Mouse (Mus musculus): Measurements from ENCODE around the gene Habp2. TPM values are rescaled to one million over a fixed set of nuclear protein-coding genes. Genes with fewer than 3 reads are reported as not detected.

Habp2 gene
- polyA plus RNA-seq, 1 experiment from 2014 or later: 1.9 TPM

DNA sequence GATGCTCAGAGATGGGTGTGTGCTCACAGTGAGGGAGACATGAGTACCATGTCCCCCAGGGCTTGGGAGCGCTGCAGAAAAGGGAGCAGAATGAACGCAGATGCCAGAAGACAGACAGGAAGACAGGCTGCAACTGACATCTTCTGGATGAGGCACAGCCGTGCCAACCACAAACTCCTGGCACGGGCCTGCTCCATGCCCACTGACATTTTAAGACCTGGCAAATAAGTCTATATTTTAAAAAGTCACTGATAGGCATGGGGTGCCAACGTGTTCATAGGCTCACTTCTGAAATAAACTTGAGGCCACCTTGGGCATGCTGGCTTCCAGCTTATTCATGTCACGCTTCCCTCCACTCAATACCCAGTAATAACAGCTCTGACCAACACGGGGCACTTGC is 82.0 kb downstream of the Habp2 start:
- H3K9me3 ChIP-seq (replicated peaks; ENCODE audit: control insufficient read depth, low read length): no peaks in the 10 kb centered on the region
- H3K27ac ChIP-seq (ENCODE audit: low read depth, low read length): no peak overlapping the region
- 81% methylated on average over 7 of the region's 7 CpGs for WGBS (ENCODE audit: insufficient replicate concordance)
- ATAC-seq (replicated peaks; ENCODE audit: insufficient number of reproducible peaks, low FRiP score, low TSS enrichment): no peak
- no peaks in the 10 kb centered on the region for H3K4me1 ChIP-seq (ENCODE audit: control insufficient read depth, insufficient read depth, low read length)
- H3K36me3 ChIP-seq (ENCODE audit: control insufficient read depth, insufficient read depth, low read length): no peaks in the 10 kb centered on the region
- no peaks in the 10 kb centered on the region for H3K27me3 ChIP-seq (ENCODE audit: control insufficient read depth, insufficient read depth, low read length)
- H3K4me2 ChIP-seq: no peak overlapping the region
- no peak overlapping the region for H3K4me3 ChIP-seq (ENCODE audit: low read depth, low read length)
- no peak overlapping the region for H3K9ac ChIP-seq (ENCODE audit: low read depth, low read length)

Other genes starting within 250 kb of the Habp2 start
- gene Nrap, start 102.9 kb downstream of the Habp2 start, polyA plus RNA-seq (2014; fragmentation: Nextera tagmentation; extraction: Ambion mirVana): 9.2 and 12.6 TPM in 2 replicates
- gene Casp7, start 110.0 kb downstream of the Habp2 start, polyA plus RNA-seq (2014; fragmentation: Nextera tagmentation; extraction: Ambion mirVana): 27.3 and 35.4 TPM in 2 replicates
- 0.06 TPM in 1 of 2 replicates, not detected in the other for gene Plekhs1, start 174.5 kb downstream of the Habp2 start, polyA plus RNA-seq (2014; fragmentation: Nextera tagmentation; extraction: Ambion mirVana)

Measured in heart, embryonic 11.5 days (tissue).